Mouse (Mus musculus) MEL (cell line): ENCODE measurements around the gene Fam169a.

Experiments used
- CTCF ChIP-seq, 3 experiments: IDR thresholded peaks in 2 of 3; conservative IDR thresholded peaks in 1 of 3; 2 replicates each; pipeline ENCODE4 v1.5.1; 2011 to 2012; ENCODE audit warnings: low read length in 3 of 3, low read depth in 2 of 3, mild to moderate bottlenecking in 2 of 3, improper control_type of control experiment in 1 of 3, inconsistent platforms in 1 of 3, mixed read lengths in 1 of 3, moderate library complexity in 1 of 3; ENCODE audit not compliant: control insufficient read depth in 1 of 3, insufficient read depth in 1 of 3, poor library complexity in 1 of 3, severe bottlenecking in 1 of 3
- POLR2AphosphoS2 ChIP-seq: IDR thresholded peaks from 2 replicates; pipeline ENCODE4 v1.6.1; 2011; ENCODE audit warnings: low read length, improper control_type of control experiment

- no peak for TF ChIP-seq POLR2AphosphoS2
- no peak for TF ChIP-seq CTCF (IDR thresholded peaks at IDR 0.05 in 2 of 3, conservative IDR thresholded peaks at IDR 0.05 in 1 of 3; ENCODE audit: control insufficient read depth in 1 of 3, insufficient read depth in 1 of 3, low read depth in 2 of 3, low read length in 3 of 3, poor library complexity in 1 of 3, severe bottlenecking in 1 of 3)
These were observed 4.6 kb downstream of the Fam169a start for GRCm38 (mm10) chr13:97071626-97072241.
